Mouse (Mus musculus): ENCODE measurements around the gene Aqp8. TPM values are rescaled to one million over a fixed set of nuclear protein-coding genes. Genes with fewer than 3 reads are reported as not detected.

Aqp8 gene
- total and polyA plus RNA-seq, 2 experiments from 2014 or later: 0.33 TPM; not detected in 1

DNA sequence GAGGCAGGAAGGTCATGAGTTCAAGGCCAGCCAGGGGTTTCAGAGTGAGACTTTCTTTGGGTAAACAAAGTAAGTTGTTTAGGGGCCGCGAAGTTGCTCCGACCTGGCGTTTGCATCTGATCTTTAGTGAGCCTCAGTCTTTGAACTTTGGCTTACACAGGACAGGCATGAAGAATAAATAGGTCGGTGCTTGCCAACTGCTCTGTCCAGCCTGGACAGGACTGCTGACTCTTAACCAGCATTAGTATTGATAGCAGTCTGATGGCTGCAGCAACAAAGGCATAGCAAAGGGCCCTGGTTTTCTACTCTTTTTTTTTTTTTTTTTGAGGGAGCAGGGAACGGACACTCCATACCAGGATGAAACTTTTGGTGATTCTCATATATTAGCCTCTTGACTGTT lies 9.5 kb upstream of the Aqp8 start:
- Histone ChIP-seq H3K4me1 (ENCODE audit: insufficient read depth, low read length) (no peaks in the 10 kb centered on the region), H3K27me3 (ENCODE audit: insufficient read depth, low read length) (no peaks in the 10 kb centered on the region), H3K9ac (replicated peaks; ENCODE audit: low read length) (no peak overlapping the region), H3K36me3 (ENCODE audit: insufficient read depth, low read length) (no peaks in the 10 kb centered on the region), H3K27ac (no peak overlapping the region), H3K4me2 (ENCODE audit: low read depth, low read length) (no peak overlapping the region), H3K4me3 (ENCODE audit: low read length) (no peak overlapping the region), H3K9me3 (ENCODE audit: low read length) (no peaks in the 10 kb centered on the region)
- 81% methylated on average over 6 of the region's 6 CpGs for WGBS
- no peak for TF ChIP-seq CTCF (IDR thresholded peaks at IDR 0.05; ENCODE audit: low read depth)
- ATAC-seq: no peak
- no peak for DNase-seq (ENCODE audit: low spot score)

- H3K4me1 ChIP-seq (ENCODE audit: insufficient read depth, low read length): no peaks in the 10 kb centered on the region
- no peak for DNase-seq (ENCODE audit: low spot score)
- no peak overlapping the region for H3K27ac ChIP-seq
- no peak overlapping the region for H3K4me3 ChIP-seq (ENCODE audit: low read length)
- no peak overlapping the region for H3K9ac ChIP-seq (replicated peaks; ENCODE audit: low read length)
- H3K9me3 ChIP-seq (ENCODE audit: low read length): no peaks in the 10 kb centered on the region
- H3K36me3 ChIP-seq (ENCODE audit: insufficient read depth, low read length): no peaks in the 10 kb centered on the region
- no peak for TF ChIP-seq CTCF (IDR thresholded peaks at IDR 0.05; ENCODE audit: low read depth)
- no peak overlapping the region for H3K4me2 ChIP-seq (ENCODE audit: low read depth, low read length)
- no peaks in the 10 kb centered on the region for H3K27me3 ChIP-seq (ENCODE audit: insufficient read depth, low read length)
- no peak for ATAC-seq
- WGBS: 85% methylated on average over 8 of the region's 8 CpGs
Measured at GRCm38 (mm10) chr7:123453066-123453465, 9.0 kb upstream of the Aqp8 start.

DNA sequence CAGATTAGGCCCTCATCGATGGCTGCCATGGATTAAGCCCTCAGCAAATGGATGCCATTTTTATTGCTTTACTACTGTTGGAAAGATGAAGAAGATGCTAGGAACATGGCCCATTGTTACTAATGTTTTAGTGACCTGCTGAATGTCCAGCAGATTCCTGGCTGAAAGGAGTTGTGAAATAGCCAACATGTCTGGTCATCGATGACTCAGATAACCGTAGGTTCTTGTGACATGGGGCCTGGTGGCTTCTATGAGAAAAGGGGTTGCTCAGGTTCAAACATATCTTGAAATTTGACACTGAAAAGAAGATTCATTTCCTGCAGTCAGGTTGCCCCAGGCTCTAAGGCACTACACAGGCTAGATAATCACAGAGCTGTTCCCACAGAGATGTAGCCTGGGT lies 7.0 kb upstream of the Aqp8 start:
- Histone ChIP-seq H3K9me3 (ENCODE audit: low read length) (no peaks in the 10 kb centered on the region), H3K4me1 (ENCODE audit: insufficient read depth, low read length) (no peaks in the 10 kb centered on the region), H3K4me2 (ENCODE audit: low read depth, low read length) (no peak overlapping the region), H3K36me3 (ENCODE audit: insufficient read depth, low read length) (no peaks in the 10 kb centered on the region), H3K9ac (replicated peaks; ENCODE audit: low read length) (no peak overlapping the region), H3K4me3 (ENCODE audit: low read length) (no peak overlapping the region), H3K27me3 (ENCODE audit: insufficient read depth, low read length) (no peaks in the 10 kb centered on the region), H3K27ac (no peak overlapping the region)
- WGBS: 96% methylated on average over 3 of the region's 3 CpGs
- no peak for ATAC-seq
- no peak for TF ChIP-seq CTCF (IDR thresholded peaks at IDR 0.05; ENCODE audit: low read depth)
- DNase-seq (ENCODE audit: low spot score): no peak

DNA sequence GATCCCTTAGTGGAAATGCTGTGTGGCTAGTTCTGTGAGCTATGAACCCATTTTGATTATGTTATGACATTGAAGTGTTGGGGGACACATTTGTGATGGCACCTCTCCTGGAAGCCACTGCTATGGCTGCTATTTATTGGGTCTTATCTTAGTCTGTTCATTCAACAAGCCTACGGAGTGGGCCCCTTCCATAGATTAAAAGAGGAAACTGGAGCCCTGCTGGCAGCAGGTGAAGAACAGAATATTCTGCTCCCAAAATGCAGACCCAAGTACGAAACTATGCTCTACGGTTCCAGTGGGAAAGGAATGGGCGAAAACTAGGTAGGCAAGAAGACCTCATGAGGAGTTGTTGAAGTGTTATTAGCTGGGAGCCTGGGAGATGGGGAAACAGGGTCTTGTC lies 3.8 kb upstream of the Aqp8 start:
- no peaks in the 10 kb centered on the region for H3K27me3 ChIP-seq (ENCODE audit: insufficient read depth, low read length)
- H3K4me3 ChIP-seq (ENCODE audit: low read length): no peak overlapping the region
- 92% methylated on average over 4 of the region's 4 CpGs for WGBS
- H3K9ac ChIP-seq (replicated peaks; ENCODE audit: low read length): no peak overlapping the region
- no peaks in the 10 kb centered on the region for H3K4me1 ChIP-seq (ENCODE audit: insufficient read depth, low read length)
- DNase-seq (ENCODE audit: low spot score): no peak
- TF ChIP-seq CTCF (IDR thresholded peaks at IDR 0.05; ENCODE audit: low read depth): no peak
- no peak for ATAC-seq
- H3K27ac ChIP-seq: no peak overlapping the region
- no peaks in the 10 kb centered on the region for H3K36me3 ChIP-seq (ENCODE audit: insufficient read depth, low read length)
- H3K4me2 ChIP-seq (ENCODE audit: low read depth, low read length): no peak overlapping the region
- no peaks in the 10 kb centered on the region for H3K9me3 ChIP-seq (ENCODE audit: low read length)

DNA sequence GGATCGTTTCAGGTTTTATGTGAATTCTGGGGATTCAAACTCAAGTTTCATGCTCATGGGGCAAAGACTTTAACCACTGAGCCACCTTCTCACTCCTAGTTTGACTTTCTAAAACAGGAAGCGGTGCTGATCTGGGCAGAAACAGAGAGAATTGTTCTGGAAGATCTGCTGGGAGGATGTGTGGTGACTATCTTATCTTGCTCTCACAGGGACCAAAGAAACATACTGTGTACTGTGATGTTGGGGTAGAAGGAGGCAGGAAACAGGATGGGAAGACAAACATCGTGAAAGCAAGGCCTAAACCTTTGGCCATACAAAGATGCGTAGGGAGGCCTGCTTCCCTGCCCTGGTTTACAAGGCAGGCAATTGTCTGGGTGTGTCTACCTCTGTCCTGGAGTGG lies 2.8 kb upstream of the Aqp8 start:
- no peak for TF ChIP-seq CTCF (IDR thresholded peaks at IDR 0.05; ENCODE audit: low read depth)
- DNase-seq (ENCODE audit: low spot score): no peak
- H3K4me3 ChIP-seq (ENCODE audit: low read length): no peak overlapping the region
- H3K36me3 ChIP-seq (ENCODE audit: insufficient read depth, low read length): no peaks in the 10 kb centered on the region
- WGBS: 87% methylated on average over 4 of the region's 4 CpGs
- no peak overlapping the region for H3K4me2 ChIP-seq (ENCODE audit: low read depth, low read length)
- no peaks in the 10 kb centered on the region for H3K9me3 ChIP-seq (ENCODE audit: low read length)
- H3K27ac ChIP-seq: no peak overlapping the region
- H3K4me1 ChIP-seq (ENCODE audit: insufficient read depth, low read length): no peaks in the 10 kb centered on the region
- no peak for ATAC-seq
- no peak overlapping the region for H3K9ac ChIP-seq (replicated peaks; ENCODE audit: low read length)
- H3K27me3 ChIP-seq (ENCODE audit: insufficient read depth, low read length): no peaks in the 10 kb centered on the region

GRCm38 (mm10) chr7:123461316-123461715 lies 775 bp upstream of the Aqp8 start:
- no peak overlapping the region for H3K4me3 ChIP-seq (ENCODE audit: low read length)
- no peak overlapping the region for H3K27ac ChIP-seq
- no peaks in the 10 kb centered on the region for H3K27me3 ChIP-seq (ENCODE audit: insufficient read depth, low read length)
- WGBS: 79% methylated on average over 4 of the region's 4 CpGs
- H3K9ac ChIP-seq (replicated peaks; ENCODE audit: low read length): no peak overlapping the region
- H3K4me1 ChIP-seq (ENCODE audit: insufficient read depth, low read length): no peaks in the 10 kb centered on the region
- TF ChIP-seq CTCF (IDR thresholded peaks at IDR 0.05; ENCODE audit: low read depth): no peak
- no peak for ATAC-seq
- H3K9me3 ChIP-seq (ENCODE audit: low read length): no peaks in the 10 kb centered on the region
- H3K36me3 ChIP-seq (ENCODE audit: insufficient read depth, low read length): no peaks in the 10 kb centered on the region
- no peak for DNase-seq (ENCODE audit: low spot score)
- H3K4me2 ChIP-seq (ENCODE audit: low read depth, low read length): no peak overlapping the region

DNA sequence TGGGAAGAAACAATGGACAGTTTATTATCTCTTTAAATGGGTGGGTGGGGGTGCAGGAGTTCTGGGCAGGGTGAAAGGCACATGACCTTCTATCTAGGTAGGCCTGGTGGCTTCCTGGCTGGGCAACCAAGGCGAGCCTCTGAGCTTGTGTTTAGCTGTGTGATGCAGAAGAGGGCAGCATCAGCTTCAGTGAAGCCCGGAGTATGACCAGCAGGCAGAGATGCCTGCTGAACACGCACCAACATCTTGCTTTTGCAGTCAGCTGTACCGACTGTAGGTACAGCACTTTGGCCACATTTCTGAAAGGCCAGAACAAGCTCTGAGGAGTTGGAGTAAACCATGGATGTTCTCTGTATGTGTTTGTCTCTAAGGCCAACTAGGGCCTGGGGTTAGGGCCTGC lies 1.5 kb downstream of the Aqp8 start:
- H3K9ac ChIP-seq (replicated peaks; ENCODE audit: low read length): no peak overlapping the region
- no peak overlapping the region for H3K4me2 ChIP-seq (ENCODE audit: low read depth, low read length)
- no peaks in the 10 kb centered on the region for H3K4me1 ChIP-seq (ENCODE audit: insufficient read depth, low read length)
- H3K9me3 ChIP-seq (ENCODE audit: low read length): no peaks in the 10 kb centered on the region
- WGBS: 84% methylated on average over 4 of the region's 4 CpGs
- no peak for TF ChIP-seq CTCF (IDR thresholded peaks at IDR 0.05; ENCODE audit: low read depth)
- DNase-seq (ENCODE audit: low spot score): no peak
- no peak for ATAC-seq
- no peak overlapping the region for H3K27ac ChIP-seq
- H3K36me3 ChIP-seq (ENCODE audit: insufficient read depth, low read length): no peaks in the 10 kb centered on the region
- no peak overlapping the region for H3K4me3 ChIP-seq (ENCODE audit: low read length)
- no peaks in the 10 kb centered on the region for H3K27me3 ChIP-seq (ENCODE audit: insufficient read depth, low read length)
